Mouse (Mus musculus) gastrocnemius, postnatal 10 days (tissue): Measurements from ENCODE around the gene Cstad. TPM values are rescaled to one million over a fixed set of nuclear protein-coding genes. Genes with fewer than 3 reads are reported as not detected.

Experiments
- DNase-seq: peaks from one replicate; pipeline ENCODE4 v3.0.0; 2021; ENCODE audit warnings: mixed read lengths
- total RNA-seq, 2 experiments: library from RNA; stranded (reverse); gene quantifications; 2 replicates each; pipeline ENCODE4 v1.2.3; 2021

Cstad gene
- total RNA-seq, 2 experiments from 2014 or later = 5.3 to 5.9 TPM

- DNase-seq = no peak
Observed at GRCm38 (mm10) chr2:30595796-30596195, 956 bp downstream of the Cstad start.

DNA sequence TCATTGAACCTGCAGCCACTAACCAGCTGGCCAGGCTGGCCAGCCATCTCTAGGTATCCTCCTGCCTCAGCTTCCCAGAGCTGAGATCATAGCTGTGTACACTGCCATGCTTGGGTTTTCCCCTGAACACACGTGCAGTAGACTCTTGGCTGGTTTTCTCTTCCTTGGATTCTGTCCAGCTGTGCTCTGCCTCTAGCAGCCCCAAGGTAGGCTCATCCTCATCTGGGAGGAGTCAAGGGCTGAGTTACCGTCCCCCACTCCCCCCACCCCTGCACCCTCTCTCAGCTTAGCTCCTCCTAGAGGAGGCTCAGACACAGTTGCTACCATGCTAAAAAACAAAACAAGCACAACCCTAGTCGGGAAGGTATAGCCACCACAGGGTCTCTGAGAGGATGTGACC, 4.8 kb downstream of the Cstad start:
- DNase-seq = no peak

DNA sequence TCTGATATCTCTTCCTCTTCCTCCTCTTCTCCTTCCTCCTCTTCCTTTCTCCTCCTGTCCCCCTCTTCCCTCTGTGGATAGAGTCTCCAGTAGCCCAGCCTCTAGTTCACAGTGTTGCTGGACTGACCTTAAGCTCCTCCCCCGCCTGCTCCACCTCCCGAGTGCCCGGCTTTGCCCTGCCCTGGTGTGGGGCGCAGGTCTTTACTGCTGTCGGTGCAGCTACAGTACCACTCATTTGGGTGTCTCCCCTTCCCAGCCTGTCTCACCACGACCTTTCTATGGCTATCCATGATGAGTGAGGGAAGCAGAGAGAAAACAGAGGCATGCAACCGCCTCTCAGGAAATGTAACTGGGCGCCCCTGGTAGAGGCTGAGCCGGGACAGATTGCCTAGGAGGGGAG, 5.5 kb downstream of the Cstad start:
- no peak for DNase-seq

DNA sequence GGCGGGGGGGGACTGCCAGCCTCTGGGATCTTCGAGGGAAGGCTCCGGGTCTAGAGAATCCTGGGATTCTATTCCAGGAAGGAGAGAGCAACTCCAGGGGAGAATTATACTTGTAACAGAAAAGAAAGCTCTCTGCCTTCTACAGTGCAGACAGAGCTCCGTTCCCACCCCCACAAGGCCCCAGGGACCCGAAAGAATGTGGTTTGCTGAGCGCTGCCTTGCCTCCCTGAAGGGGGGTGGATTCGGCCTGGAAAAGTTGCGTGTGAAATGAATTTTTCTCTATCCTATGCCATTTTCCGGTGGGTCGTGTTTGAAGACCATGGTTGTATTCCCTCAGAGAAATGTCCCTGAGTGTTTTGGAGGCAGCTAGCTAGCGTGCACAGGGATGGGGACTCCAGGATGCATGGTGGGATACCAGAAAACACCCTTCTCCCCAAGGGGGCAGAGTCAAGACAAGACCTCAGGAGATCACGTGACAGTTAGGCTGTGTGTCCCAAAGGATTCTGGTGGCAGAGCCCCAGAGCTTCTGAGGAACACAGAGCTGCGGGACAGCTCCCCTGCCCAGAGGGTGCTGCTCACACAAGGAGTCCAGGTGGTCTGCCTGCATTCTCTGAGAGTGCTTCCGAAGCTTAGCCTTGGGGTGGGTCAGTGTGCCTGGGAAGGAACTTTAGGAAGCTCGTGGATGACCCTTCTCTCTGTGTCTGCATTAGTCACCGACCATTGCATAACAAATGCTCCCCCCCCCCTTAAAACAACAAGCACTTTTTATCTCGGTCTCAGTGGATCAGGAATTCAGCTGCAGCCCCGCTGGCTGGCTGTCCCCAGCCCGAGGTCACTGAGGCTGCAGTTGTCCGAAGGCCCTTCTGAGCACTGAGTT, 6.4 kb downstream of the Cstad start:
- DNase-seq = peak; percentile 74

GRCm38 (mm10) chr2:30602451-30602850, 7.6 kb downstream of the Cstad start:
- no peak for DNase-seq

DNA sequence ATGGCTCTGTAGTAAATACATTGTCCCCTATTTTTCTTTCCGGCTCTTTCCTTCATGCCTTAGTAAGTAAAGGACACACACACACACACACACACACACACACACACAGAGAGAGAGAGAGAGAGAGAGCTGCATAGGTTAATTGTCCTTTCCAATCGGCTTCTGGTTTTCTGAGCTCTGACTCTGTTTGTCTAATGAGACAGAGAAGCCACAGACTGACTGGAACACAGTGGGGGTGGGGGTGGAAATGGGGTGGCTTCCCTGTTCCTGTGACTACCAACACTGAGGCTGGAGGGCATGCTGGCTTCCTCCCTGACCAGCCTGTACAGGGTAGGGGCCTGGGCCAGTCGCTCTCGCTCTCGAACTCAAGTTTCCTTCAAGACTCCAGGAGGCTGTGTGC, 8.9 kb downstream of the Cstad start:
- no peak for DNase-seq

DNA sequence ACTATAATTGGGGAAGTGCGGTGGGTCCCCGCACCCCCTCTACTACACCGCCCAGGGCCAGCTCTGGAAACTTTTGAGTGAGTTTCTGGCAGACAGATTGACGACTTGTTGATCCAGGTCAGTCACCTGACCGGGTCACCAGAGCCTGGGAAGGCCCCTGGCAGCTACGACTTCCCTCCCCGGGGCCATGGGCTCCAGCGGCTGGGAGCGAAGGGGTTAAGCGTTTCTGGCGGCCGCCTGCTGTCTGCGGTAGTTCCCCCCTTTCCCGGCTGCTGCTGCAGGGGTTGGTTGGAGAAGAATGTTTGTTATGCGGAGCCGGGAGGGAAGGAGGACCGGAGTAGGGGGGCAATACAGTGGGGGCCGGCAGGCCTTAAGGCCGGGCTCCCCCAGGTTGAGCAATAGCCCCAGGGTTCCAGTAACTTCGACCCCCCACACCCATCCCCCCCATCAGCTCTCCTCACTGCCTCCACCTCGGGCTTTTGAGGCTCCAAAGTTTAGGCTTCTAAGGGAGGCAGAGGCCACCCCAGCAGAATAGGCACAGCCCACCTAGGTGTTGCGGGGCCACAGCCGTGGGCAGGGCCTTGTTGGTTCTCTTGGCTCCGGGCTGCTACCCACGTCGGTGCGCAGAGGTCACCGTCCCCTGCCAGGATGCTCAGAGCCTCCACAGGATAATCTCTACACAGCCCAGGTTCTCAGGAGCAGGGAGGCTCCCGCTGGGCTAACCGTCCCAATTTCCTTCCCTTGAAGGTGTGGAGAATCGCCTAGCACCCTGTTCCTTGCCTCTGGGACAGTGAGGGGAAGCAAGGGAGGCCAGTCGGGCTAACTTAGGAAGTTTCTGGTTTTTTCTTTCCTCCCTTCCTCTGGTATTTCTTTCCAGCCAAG, 10.3 kb downstream of the Cstad start:
- DNase-seq = peak; percentile 69

DNA sequence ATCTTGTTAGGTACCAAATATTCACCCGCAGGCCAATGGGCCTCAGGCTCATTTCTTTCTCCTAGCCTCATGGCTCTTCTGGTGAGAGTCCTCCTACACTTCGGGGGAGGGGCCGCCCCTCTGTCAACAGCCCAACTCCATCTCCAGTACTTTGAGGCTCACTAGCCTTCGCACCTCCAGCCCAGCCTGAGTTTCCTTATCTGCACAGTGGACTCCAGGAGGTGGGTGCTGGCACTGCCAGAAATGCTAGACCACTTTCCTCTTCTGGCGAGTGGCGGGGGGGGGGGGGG, 10.9 kb downstream of the Cstad start:
- no peak for DNase-seq

DNA sequence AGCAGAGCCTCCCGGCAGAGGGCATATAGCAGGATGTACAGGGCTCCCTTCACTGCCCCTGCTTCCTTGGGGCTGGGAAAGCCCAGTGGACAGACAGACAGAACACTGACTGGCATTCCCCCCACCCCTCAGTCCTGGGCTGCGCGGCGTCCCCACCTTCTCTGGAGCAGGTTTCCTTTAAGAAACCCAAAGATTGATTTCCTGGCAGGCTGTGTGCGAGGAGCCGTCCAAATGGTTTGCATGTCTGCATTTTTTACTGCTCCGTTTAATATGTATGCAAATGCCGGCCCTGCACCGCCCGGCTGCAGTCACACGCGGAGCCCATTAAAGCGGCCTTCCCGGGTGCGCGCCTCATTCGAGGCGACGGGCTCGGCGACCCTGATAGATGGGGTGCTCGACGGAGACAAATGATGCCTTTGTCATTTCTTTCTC, 11.8 kb downstream of the Cstad start:
- no peak for DNase-seq

- DNase-seq = no peak
Observed at GRCm38 (mm10) chr2:30607941-30608340, 13.1 kb downstream of the Cstad start.

GRCm38 (mm10) chr2:30608690-30609201, 13.9 kb downstream of the Cstad start:
- DNase-seq = no peak

- DNase-seq = peak; percentile 63
Observed at GRCm38 (mm10) chr2:30613574-30613973, 18.7 kb downstream of the Cstad start.

GRCm38 (mm10) chr2:30614151-30614923, 19.5 kb downstream of the Cstad start:
- DNase-seq = no peak

DNA sequence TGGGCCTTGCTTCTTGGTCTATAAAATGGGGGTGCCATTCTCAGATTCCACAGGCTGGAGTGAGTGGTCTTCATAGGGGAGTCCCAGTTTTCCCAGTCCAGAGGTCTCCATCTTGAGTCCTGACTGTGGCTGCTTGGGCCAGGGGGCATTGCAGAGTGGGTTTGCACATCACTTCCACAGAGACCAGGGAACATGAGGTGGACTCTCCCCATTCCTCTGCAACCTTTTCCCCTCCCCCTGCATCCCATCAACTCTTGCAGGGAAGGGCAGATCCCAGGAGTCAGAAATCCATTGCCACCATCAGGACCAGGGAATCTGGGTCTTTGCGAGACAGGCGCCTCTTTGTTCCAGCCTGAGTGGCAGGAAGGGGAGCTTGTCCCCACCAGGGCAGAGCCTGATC, 21.0 kb downstream of the Cstad start:
- no peak for DNase-seq

- DNase-seq = no peak
Observed at GRCm38 (mm10) chr2:30616464-30616863, 21.6 kb downstream of the Cstad start.

DNA sequence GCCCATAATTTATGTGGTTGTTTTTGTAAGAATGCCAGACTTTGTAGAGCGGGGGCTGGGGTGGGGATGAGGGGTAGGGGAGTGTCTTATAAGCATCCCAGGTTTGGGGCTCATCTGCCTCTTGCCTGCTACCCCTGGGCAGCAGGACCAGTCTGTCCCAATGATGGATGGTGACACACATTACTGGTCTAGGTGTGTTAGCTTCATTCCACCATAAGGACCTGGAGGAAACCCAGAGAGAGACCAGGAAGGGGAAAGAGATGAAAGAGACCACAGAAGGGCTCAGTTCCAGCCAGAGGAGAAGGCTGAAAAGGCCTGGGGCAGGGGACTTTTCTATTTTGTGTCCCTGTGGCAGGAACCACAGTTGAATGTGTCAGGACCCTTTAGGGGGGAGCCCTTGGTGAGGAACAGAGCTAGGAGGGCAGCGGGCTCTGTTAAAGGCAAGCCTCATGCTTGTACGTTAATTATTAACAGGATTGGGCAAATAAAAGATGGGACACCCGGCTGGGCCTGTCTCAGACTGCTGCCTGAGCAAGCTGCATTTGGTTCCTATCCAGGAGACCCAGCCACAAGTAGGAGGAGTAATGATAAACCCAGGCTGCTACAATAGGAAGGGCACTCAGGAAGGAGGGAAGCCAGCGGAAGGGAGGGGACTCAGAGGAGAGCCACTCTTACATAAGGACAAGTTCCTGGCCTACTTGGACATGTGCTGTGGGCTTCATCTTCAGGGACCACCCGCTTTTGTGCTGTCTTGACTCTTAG, 23.8 kb downstream of the Cstad start:
- DNase-seq = no peak

DNA sequence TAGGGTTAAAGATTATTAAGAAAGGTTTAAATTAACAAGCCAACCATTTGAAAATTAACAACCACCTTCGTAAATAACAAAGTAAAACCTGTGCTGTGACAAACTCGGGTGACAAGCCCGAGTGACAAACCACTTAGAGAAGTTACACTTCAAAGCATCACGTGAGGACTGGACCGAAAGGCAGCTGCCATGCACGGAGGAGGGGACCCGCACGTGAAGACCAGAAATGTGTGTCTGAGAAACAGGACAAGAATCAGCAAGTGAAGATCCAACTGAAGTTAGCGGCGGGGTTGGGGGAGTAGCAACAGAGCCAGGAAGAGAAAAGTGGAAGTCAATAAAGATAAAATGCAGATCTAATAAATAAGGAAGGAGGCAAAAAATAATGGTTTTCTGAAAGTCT, 29.0 kb downstream of the Cstad start:
- DNase-seq = no peak

GRCm38 (mm10) chr2:30625296-30625826, 30.5 kb downstream of the Cstad start:
- no peak for DNase-seq

DNA sequence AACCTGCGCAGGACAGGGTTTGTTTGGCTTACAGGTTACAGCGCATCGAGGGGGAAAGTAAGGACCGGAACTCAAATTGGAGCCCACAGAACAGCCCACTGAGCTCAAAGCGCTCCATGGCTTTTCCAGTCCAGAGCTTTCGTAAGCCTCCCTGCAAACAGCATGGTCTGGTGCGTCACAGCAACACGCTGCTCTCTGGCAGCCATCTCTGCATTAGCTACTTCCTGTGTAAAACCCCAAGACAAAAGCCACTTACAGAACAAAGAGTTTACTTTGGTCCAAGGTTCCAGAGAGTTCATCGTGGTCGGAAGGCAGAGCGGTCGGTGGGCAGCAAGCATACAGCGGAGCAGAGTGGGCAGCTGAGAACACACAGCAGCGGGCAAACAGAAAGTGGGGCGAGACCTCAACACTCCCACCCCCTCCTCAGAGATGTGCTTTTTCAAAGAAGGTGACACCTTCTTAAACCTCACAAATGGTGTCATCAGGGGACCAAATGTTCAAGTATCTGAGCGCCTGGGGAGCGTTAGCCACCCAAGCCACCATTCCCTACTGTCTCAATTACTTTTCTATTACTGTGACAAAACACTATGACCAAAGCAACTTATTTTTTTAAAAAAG, 31.3 kb downstream of the Cstad start:
- DNase-seq = no peak

DNA sequence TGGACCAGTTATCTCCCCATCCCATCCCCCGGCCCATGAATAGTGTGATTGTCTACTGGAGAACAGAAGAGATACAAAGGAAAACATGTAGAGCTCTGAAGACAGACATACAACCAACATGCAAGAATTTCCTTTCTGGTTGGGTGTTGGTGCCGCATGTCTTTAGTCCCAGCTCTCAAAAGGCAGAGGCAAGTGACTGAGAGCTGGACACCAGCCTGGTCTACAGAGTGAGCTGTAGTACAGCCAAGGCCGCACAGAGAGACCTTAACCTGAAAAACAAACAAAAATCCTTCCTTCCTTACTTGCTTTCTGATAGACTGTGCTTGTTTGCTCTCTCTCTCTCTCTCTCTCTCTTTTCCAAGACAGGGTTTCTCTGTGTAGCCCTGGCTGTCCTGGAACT, 32.5 kb downstream of the Cstad start:
- DNase-seq = no peak

- DNase-seq = no peak
Observed at GRCm38 (mm10) chr2:30628374-30628773, 33.5 kb downstream of the Cstad start.
